Mouse (Mus musculus) kidney, embryonic 14.5 days (tissue): ENCODE data around the gene Zfp825. TPM values are rescaled to one million over a fixed set of nuclear protein-coding genes. Genes with fewer than 3 reads are reported as not detected.

Experiments
- polyA plus RNA-seq: library from polyadenylated mRNA; unstranded; fragments of >200 nt; fragmentation: Nextera tagmentation; extraction: Ambion mirVana; gene quantifications from 2 replicates; pipeline ENCODE4 v1.2.1, GENCODE M21; 2014

The Zfp825 gene
- polyA plus RNA-seq, 1 experiment from 2014 or later: 27.3 TPM

Other genes with a start within 250 kb of the Zfp825 start
- gene Ahrr, start 201.7 kb downstream of the Zfp825 start, polyA plus RNA-seq: 0.39 and 0.65 TPM in 2 replicates
- gene Pdcd6, start 176.4 kb downstream of the Zfp825 start, polyA plus RNA-seq: 163 and 185 TPM in 2 replicates
- gene Sdha, start 143.7 kb downstream of the Zfp825 start, polyA plus RNA-seq: 162 and 268 TPM in 2 replicates
- gene Ccdc127, start 143.7 kb downstream of the Zfp825 start, polyA plus RNA-seq: 53.2 and 55.5 TPM in 2 replicates
- gene Lrrc14b, start 130.0 kb downstream of the Zfp825 start, polyA plus RNA-seq: not detected in 2 replicates
- gene Zfp72, start 103.2 kb downstream of the Zfp825 start, polyA plus RNA-seq: 7.8 and 7.9 TPM in 2 replicates
- gene Ftl1-ps1, start 94.3 kb downstream of the Zfp825 start, polyA plus RNA-seq: 59.8 and 61.6 TPM in 2 replicates
- gene Erap1, start 145.6 kb upstream of the Zfp825 start, polyA plus RNA-seq: 10.6 and 16.8 TPM in 2 replicates